Mouse (Mus musculus): ENCODE data around the gene Cand2.
A peak's percentile ranks its signal among the peaks of the same experiment; 100 is the strongest.

The Cand2 gene

GRCm38 (mm10) chr6:115774501-115774921, at the start of gene Cand2:
Cand2 (plus strand) TSS chr6:115774538.
- DNase-seq (ENCODE audit: low read depth, low spot score) = no peak

GRCm38 (mm10) chr6:115727108-115727507, 47.2 kb upstream of the Cand2 start:
- no peak for DNase-seq (ENCODE audit: low read depth, low spot score)

GRCm38 (mm10) chr6:115727570-115727969, 46.8 kb upstream of the Cand2 start:
- DNase-seq (ENCODE audit: low read depth, low spot score) = no peak

- DNase-seq (ENCODE audit: low read depth, low spot score) = no peak
These were observed 43.6 kb upstream of the Cand2 start for GRCm38 (mm10) chr6:115730560-115731342.

GRCm38 (mm10) chr6:115732341-115732928, 41.9 kb upstream of the Cand2 start:
- DNase-seq (ENCODE audit: low read depth, low spot score) = no peak

- DNase-seq (ENCODE audit: low read depth, low spot score) = no peak
These were observed 39.4 kb upstream of the Cand2 start for GRCm38 (mm10) chr6:115734909-115735308.

GRCm38 (mm10) chr6:115739056-115739455, 35.3 kb upstream of the Cand2 start:
- no peak for DNase-seq (ENCODE audit: low read depth, low spot score)

GRCm38 (mm10) chr6:115743569-115743968, 30.8 kb upstream of the Cand2 start:
- no peak for DNase-seq (ENCODE audit: low read depth, low spot score)

GRCm38 (mm10) chr6:115746326-115746725, 28.0 kb upstream of the Cand2 start:
- DNase-seq (ENCODE audit: low read depth, low spot score) = no peak

- DNase-seq (ENCODE audit: low read depth, low spot score) = no peak
These were observed 18.8 kb upstream of the Cand2 start for GRCm38 (mm10) chr6:115755536-115755935.

- DNase-seq (ENCODE audit: low read depth, low spot score) = no peak
These were observed 15.3 kb upstream of the Cand2 start for GRCm38 (mm10) chr6:115758981-115759435.

GRCm38 (mm10) chr6:115759461-115759860, 14.9 kb upstream of the Cand2 start:
- DNase-seq (ENCODE audit: low read depth, low spot score) = no peak

GRCm38 (mm10) chr6:115760137-115760536, 14.2 kb upstream of the Cand2 start:
- DNase-seq (ENCODE audit: low read depth, low spot score) = no peak

- DNase-seq (ENCODE audit: low read depth, low spot score) = no peak
These were observed 13.4 kb upstream of the Cand2 start for GRCm38 (mm10) chr6:115760982-115761381.

GRCm38 (mm10) chr6:115761995-115762756, 12.2 kb upstream of the Cand2 start, which contains the start of gene Tmem40:
Tmem40 (minus strand) TSS chr6:115762410.
- DNase-seq (ENCODE audit: low read depth, low spot score) = peak; percentile 50

- DNase-seq (ENCODE audit: low read depth, low spot score) = peak; percentile 9
These were observed 10.2 kb upstream of the Cand2 start for GRCm38 (mm10) chr6:115764179-115764578.

GRCm38 (mm10) chr6:115767357-115767756, 7.0 kb upstream of the Cand2 start:
- DNase-seq (ENCODE audit: low read depth, low spot score) = no peak

- DNase-seq (ENCODE audit: low read depth, low spot score) = no peak
These were observed 6.1 kb upstream of the Cand2 start for GRCm38 (mm10) chr6:115768207-115768606.

GRCm38 (mm10) chr6:115770059-115770670, 4.2 kb upstream of the Cand2 start:
- DNase-seq (ENCODE audit: low read depth, low spot score) = no peak

- DNase-seq (ENCODE audit: low read depth, low spot score) = no peak
These were observed 3.5 kb upstream of the Cand2 start for GRCm38 (mm10) chr6:115770852-115771251.

GRCm38 (mm10) chr6:115772201-115772600, 2.1 kb upstream of the Cand2 start:
- DNase-seq (ENCODE audit: low read depth, low spot score) = no peak

- no peak for DNase-seq (ENCODE audit: low read depth, low spot score)
These were observed 1.7 kb upstream of the Cand2 start for GRCm38 (mm10) chr6:115772604-115773003.
